Mouse (Mus musculus) stomach, postnatal 0 days (tissue): ENCODE results near the gene Nox4.

Experiments
- CTCF ChIP-seq: IDR thresholded peaks from 2 replicates; pipeline ENCODE4 v1.5.1; 2016; ENCODE audit warnings: antibody characterized with exemption, low read depth, mild to moderate bottlenecking, moderate library complexity
- EP300 ChIP-seq: optimal IDR thresholded peaks from 2 replicates; pipeline ENCODE3; 2016; ENCODE audit warnings: antibody characterized with exemption

DNA sequence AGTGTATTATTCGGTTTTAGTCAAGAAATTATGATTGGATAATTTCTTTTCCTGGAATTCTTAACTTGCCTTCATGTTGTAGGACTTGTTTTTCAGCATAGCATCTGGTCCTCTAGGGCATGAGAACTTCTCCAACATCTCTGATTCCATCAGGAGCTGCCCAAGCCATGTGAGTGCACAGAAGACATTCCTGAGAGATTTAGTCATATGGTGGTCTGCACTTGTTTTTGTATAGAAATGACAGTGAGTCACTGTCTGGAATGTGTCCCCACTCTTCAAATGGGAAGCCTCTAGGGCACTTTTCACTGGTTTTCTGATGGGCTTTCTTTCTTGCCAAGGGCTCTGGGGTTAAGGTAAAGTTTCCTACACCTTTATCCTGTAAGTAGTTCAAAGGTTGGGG lies 4.8 kb upstream of the Nox4 start:
- TF ChIP-seq CTCF (no peak), EP300 (no peak)
